Mouse (Mus musculus) layer of hippocampus, adult 2 months (tissue): ENCODE results near the gene Map3k4. TPM values are rescaled to one million over a fixed set of nuclear protein-coding genes. Genes with fewer than 3 reads are reported as not detected.

Experiments used
- DNase-seq, 2 experiments: peaks; one replicate each; pipeline ENCODE4 v3.0.0; 2022; ENCODE audit warnings: low spot score in 2 of 2
- H3K27ac ChIP-seq: fragments of 200-600 bp; 2 replicates; pipeline ENCODE4 v1.8.1; 2022
- H3K4me3 ChIP-seq: fragments of 200-600 bp; 2 replicates; pipeline ENCODE4 v1.8.1; 2022; ENCODE audit warnings: mild to moderate bottlenecking
- CTCF ChIP-seq: fragments of 200-600 bp; conservative IDR thresholded peaks from 2 replicates; pipeline ENCODE4 v1.8.1; 2022; ENCODE audit warnings: antibody characterized with exemption, mild to moderate bottlenecking, moderate library complexity
- long read RNA-seq, 2 experiments: library from polyadenylated mRNA; stranded (forward); transcript quantifications; one replicate each; pipeline ENCODE4 v2.0.0; 2021; ENCODE audit warnings: borderline mapping rate in 2 of 2
- total RNA-seq, 2 experiments: library from RNA; stranded (reverse); gene quantifications; 2 replicates each; pipeline ENCODE4 v1.2.3; 2021

Gene Map3k4
- total RNA-seq: 10 to 100 TPM; 72.4 to 73.8 TPM
- long read RNA-seq, experiment 1, full-length matches to known transcripts: 18 of 32 reads
- long read RNA-seq, experiment 1, partial matches to known transcripts: 13 of 32 reads
- long read RNA-seq, experiment 1, other reads (novel, unspliced or antisense): 1 of 32 reads
- long read RNA-seq, experiment 2, full-length matches to known transcripts: 28 of 54 reads
- long read RNA-seq, experiment 2, partial matches to known transcripts: 13 of 54 reads
- long read RNA-seq, experiment 2, other reads (novel, unspliced or antisense): 13 of 54 reads

- DNase-seq: peak; percentile 90 to 93
- Histone ChIP-seq H3K4me3 (peak within 1 kb of the TSS; percentile 92), H3K27ac (peak within 1 kb of the TSS; percentile 88)
- TF ChIP-seq CTCF: peak; percentile 31
Observed at GRCm38 (mm10) chr17:12318663-12319201, at the start of gene Map3k4. TSS of gene Map3k4 (minus strand) at chr17:12318796.

- no peak overlapping the region for H3K27ac ChIP-seq
- TF ChIP-seq CTCF: peak; percentile 86
- H3K4me3 ChIP-seq: no peak overlapping the region
- DNase-seq: peak; percentile 46 to 70
Observed at GRCm38 (mm10) chr17:12367373-12367930, 48.9 kb upstream of the Map3k4 start.

GRCm38 (mm10) chr17:12364426-12364735, 45.8 kb upstream of the Map3k4 start:
- peak; percentile 38 to 65 for DNase-seq
- peak; percentile 60 for TF ChIP-seq CTCF
- Histone ChIP-seq H3K27ac (no peak overlapping the region), H3K4me3 (no peak overlapping the region)

- TF ChIP-seq CTCF: no peak
- no peak overlapping the region for H3K27ac ChIP-seq
Observed at GRCm38 (mm10) chr17:12363601-12364425, 45.2 kb upstream of the Map3k4 start.

GRCm38 (mm10) chr17:12359876-12360275, 41.3 kb upstream of the Map3k4 start:
- TF ChIP-seq CTCF: no peak
- Histone ChIP-seq H3K27ac (no peak overlapping the region), H3K4me3 (no peak overlapping the region)
- no peak for DNase-seq

More at GRCm38 (mm10) chr17:12363601-12364425, 45.2 kb upstream of the Map3k4 start:
- no peak for DNase-seq
- H3K4me3 ChIP-seq: no peak overlapping the region

GRCm38 (mm10) chr17:12352781-12353180, 34.2 kb upstream of the Map3k4 start:
- H3K4me3 ChIP-seq: no peak overlapping the region
- DNase-seq: no peak
- H3K27ac ChIP-seq: no peak overlapping the region
- TF ChIP-seq CTCF: no peak

GRCm38 (mm10) chr17:12351564-12351963, 33.0 kb upstream of the Map3k4 start:
- Histone ChIP-seq H3K27ac (no peak overlapping the region), H3K4me3 (no peak overlapping the region)
- no peak for DNase-seq
- TF ChIP-seq CTCF: no peak

- Histone ChIP-seq H3K27ac (no peak overlapping the region), H3K4me3 (no peak overlapping the region)
- DNase-seq: no peak
- no peak for TF ChIP-seq CTCF
Observed at GRCm38 (mm10) chr17:12347462-12347861, 28.9 kb upstream of the Map3k4 start.

- Histone ChIP-seq H3K4me3 (no peak overlapping the region), H3K27ac (no peak overlapping the region)
- DNase-seq: no peak
- TF ChIP-seq CTCF: no peak
Observed at GRCm38 (mm10) chr17:12343702-12344376, 25.2 kb upstream of the Map3k4 start.

GRCm38 (mm10) chr17:12337156-12337555, 18.6 kb upstream of the Map3k4 start:
- Histone ChIP-seq H3K4me3 (no peak overlapping the region), H3K27ac (no peak overlapping the region)
- no peak for DNase-seq
- no peak for TF ChIP-seq CTCF

- no peak for DNase-seq
- no peak overlapping the region for H3K27ac ChIP-seq
- H3K4me3 ChIP-seq: no peak overlapping the region; the same call in 1 of the 2 replicates
- no peak for TF ChIP-seq CTCF
Observed at GRCm38 (mm10) chr17:12336073-12336868, 17.7 kb upstream of the Map3k4 start.

GRCm38 (mm10) chr17:12335115-12335514, 16.5 kb upstream of the Map3k4 start:
- Histone ChIP-seq H3K27ac (no peak overlapping the region), H3K4me3 (no peak overlapping the region)
- no peak for DNase-seq
- no peak for TF ChIP-seq CTCF
